Mouse (Mus musculus) ES-E14 (cell line): ENCODE measurements around the gene Tmprss6. TPM values are rescaled to one million over a fixed set of nuclear protein-coding genes. Genes with fewer than 3 reads are reported as not detected.

Experiments used
- DNase-seq: peaks from one replicate; pipeline ENCODE4 v3.0.0-alpha.2; 2013; ENCODE audit warnings: low read depth, low spot score
- H3K27ac ChIP-seq: 2 replicates; pipeline ENCODE4 v1.5.1; 2012; ENCODE audit warnings: low read depth, mild to moderate bottlenecking, low read length, moderate library complexity, mixed read lengths; ENCODE audit not compliant: poor library complexity, insufficient read depth, severe bottlenecking
- H3K36me3 ChIP-seq: 2 replicates; pipeline ENCODE4 v1.6.1; 2012; ENCODE audit warnings: mild to moderate bottlenecking, low read length, moderate library complexity, mixed read lengths; ENCODE audit not compliant: control insufficient read depth, poor library complexity, insufficient read depth, severe bottlenecking
- H3K4me1 ChIP-seq, 2 experiments: fragments of 150-350 bp in 1 of 2; sonication (generic) in 1 of 2; 2 replicates each; pipeline ENCODE4 v1.6.1; 2012; ENCODE audit warnings: low read length in 2 of 2, mild to moderate bottlenecking in 1 of 2, mixed read lengths in 1 of 2; ENCODE audit not compliant: control insufficient read depth in 2 of 2, insufficient read depth in 2 of 2, poor library complexity in 1 of 2
- H3K4me3 ChIP-seq, 2 experiments: fragments of 150-350 bp in 1 of 2; sonication (generic) in 1 of 2; 2 replicates each; pipeline ENCODE4 v1.5.1; 2012; ENCODE audit warnings: low read length in 2 of 2, low read depth in 1 of 2, mild to moderate bottlenecking in 1 of 2, mixed read lengths in 1 of 2; ENCODE audit not compliant: insufficient read depth in 1 of 2, poor library complexity in 1 of 2, severe bottlenecking in 1 of 2
- H3K9ac ChIP-seq: 2 replicates; pipeline ENCODE4 v1.6.1; 2012; ENCODE audit warnings: low read depth, mild to moderate bottlenecking, low read length, mixed read lengths; ENCODE audit not compliant: poor library complexity, insufficient read depth, severe bottlenecking
- H3K9me3 ChIP-seq: fragments of 150-350 bp; sonication (generic); 2 replicates; pipeline ENCODE4 v1.6.1; 2012; ENCODE audit warnings: low read depth, mild to moderate bottlenecking, low read length; ENCODE audit not compliant: control insufficient read depth, insufficient read depth
- CHD2 ChIP-seq: IDR thresholded peaks from 2 replicates; pipeline ENCODE4 v1.6.1; 2014; ENCODE audit warnings: mild to moderate bottlenecking, low read depth, low read length, inconsistent platforms
- HCFC1 ChIP-seq: IDR thresholded peaks from 2 replicates; pipeline ENCODE4 v1.6.1; 2012; ENCODE audit warnings: low read length, inconsistent platforms, borderline replicate concordance; ENCODE audit not compliant: insufficient read depth
- MAFK ChIP-seq: IDR thresholded peaks from 2 replicates; pipeline ENCODE4 v1.6.1; 2014; ENCODE audit warnings: mild to moderate bottlenecking, low read depth, low read length, inconsistent platforms; ENCODE audit not compliant: insufficient read depth
- ZC3H11A ChIP-seq: IDR thresholded peaks from 2 replicates; pipeline ENCODE4 v1.6.1; 2012; ENCODE audit warnings: low read depth, mild to moderate bottlenecking, inconsistent platforms, low read length, borderline replicate concordance
- ZNF384 ChIP-seq: IDR thresholded peaks from 2 replicates; pipeline ENCODE4 v1.6.1; 2012; ENCODE audit warnings: low read depth, low read length, inconsistent platforms
- in situ Hi-C, 2 experiments: fragments of 600-800 bp; cut with MboI; formaldehyde crosslinking; loops; one replicate each; pipeline ENCODE4 v1.15.1; 2025; ENCODE audit warnings: low sequenced_read_pairs in 2 of 2, inconsistent platforms in 1 of 2; ENCODE audit not compliant: unreplicated experiment in 2 of 2
- total RNA-seq: library from RNA; depleted of rRNA; stranded (reverse); fragments of 300-350 nt; gene quantifications from 2 replicates; pipeline ENCODE4 v1.2.3, GENCODE M21; 2012

The Tmprss6 gene
- total RNA-seq, 1 experiment, result 0.49 TPM

GRCm38 (mm10) chr15:78447746-78448535 lies 20.5 kb downstream of the Tmprss6 start:
- Histone ChIP-seq H3K4me3 (peak overlapping the region in 1 of 2 experiments; percentile 43; a peak in 2 of 4 replicates), H3K9me3 (no peaks in the 10 kb centered on the region), H3K27ac (no peak overlapping the region), H3K4me1 (peaks cover 3 to 21% of the 10 kb centered on the region in 2 experiments; a peak in 2 of 4 replicates), H3K36me3 (no peaks in the 10 kb centered on the region), H3K9ac (peak overlapping the region; percentile 41; the same call in 1 of the 2 replicates)
- peak; percentile 83 for DNase-seq
- in situ Hi-C loops, result no loop called here
- TF ChIP-seq HCFC1 (no peak), ZC3H11A (peak; percentile 6; the same call in 1 of the 2 replicates)

DNA sequence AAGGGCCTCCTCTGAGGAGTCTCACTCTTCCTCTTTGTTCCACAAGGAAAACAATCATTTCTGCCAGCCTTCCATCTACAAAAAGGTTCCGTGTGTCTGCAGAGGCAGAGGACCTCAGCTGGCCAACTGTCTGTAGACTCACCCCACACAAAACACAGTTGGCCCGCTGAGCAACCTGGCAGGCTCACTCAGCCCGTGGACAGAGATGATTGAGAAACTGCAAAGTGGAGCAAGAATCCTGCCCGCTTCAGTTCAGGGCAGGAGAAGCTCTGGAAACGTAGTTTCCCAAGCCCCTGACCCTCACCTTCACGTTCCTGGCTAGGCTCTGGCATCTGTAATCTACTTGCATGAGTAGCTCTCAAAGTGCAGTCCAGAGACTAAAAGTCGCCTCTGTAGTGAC lies 21.3 kb downstream of the Tmprss6 start:
- Histone ChIP-seq H3K4me3 (no peak overlapping the region), H3K9ac (no peak overlapping the region), H3K27ac (no peak overlapping the region), H3K9me3 (no peaks in the 10 kb centered on the region), H3K4me1 (peaks cover 3 to 17% of the 10 kb centered on the region in 2 experiments; a peak in 2 of 4 replicates), H3K36me3 (no peaks in the 10 kb centered on the region)
- in situ Hi-C loops, result no loop called here
- DNase-seq, result no peak
- TF ChIP-seq CHD2 (no peak), ZNF384 (no peak), HCFC1 (no peak), ZC3H11A (no peak), MAFK (no peak)

GRCm38 (mm10) chr15:78443857-78444256 lies 24.6 kb downstream of the Tmprss6 start:
- H3K4me1 ChIP-seq, result peaks cover 3 to 4% of the 10 kb centered on the region in 2 experiments; a peak in 2 of 4 replicates

GRCm38 (mm10) chr15:78442231-78442630 lies 26.2 kb downstream of the Tmprss6 start:
- TF ChIP-seq ZNF384 (no peak), ZC3H11A (no peak), HCFC1 (no peak), CHD2 (no peak), MAFK (no peak)
- in situ Hi-C loops, result no loop called here
- Histone ChIP-seq H3K9ac (no peak overlapping the region), H3K4me3 (no peak overlapping the region), H3K27ac (no peak overlapping the region), H3K4me1 (peaks cover 0 to 9% of the 10 kb centered on the region in 2 experiments; a peak in 2 of 4 replicates), H3K9me3 (no peaks in the 10 kb centered on the region), H3K36me3 (no peaks in the 10 kb centered on the region)
- DNase-seq, result no peak

More at GRCm38 (mm10) chr15:78443857-78444256, 24.6 kb downstream of the Tmprss6 start:
- in situ Hi-C loops, result no loop called here
- TF ChIP-seq ZNF384 (no peak), ZC3H11A (no peak), CHD2 (no peak), MAFK (no peak), HCFC1 (no peak)
- Histone ChIP-seq H3K4me3 (no peak overlapping the region), H3K27ac (no peak overlapping the region), H3K9me3 (no peaks in the 10 kb centered on the region), H3K9ac (no peak overlapping the region), H3K36me3 (no peaks in the 10 kb centered on the region)
- DNase-seq, result no peak

DNA sequence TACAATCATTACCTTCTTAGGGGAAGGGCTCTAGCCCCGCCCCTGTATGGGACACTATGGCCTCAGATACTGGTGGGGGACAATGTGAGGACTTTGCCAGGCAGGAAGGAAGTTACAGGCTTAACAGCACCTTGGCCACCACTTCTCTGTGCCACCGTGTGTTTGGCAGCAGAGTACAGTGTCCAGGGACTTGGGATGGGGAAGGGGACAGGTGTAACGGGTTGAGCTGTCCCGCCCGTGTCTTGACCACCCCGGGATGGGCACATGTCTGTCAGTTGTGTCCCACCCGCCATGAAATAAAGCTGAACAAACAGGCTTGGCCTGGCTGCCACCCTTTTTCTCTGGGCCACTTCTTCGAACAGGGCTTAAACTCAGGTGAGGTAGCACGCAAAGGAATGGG lies 29.5 kb downstream of the Tmprss6 start:
- in situ Hi-C loops, result no loop called here
- TF ChIP-seq ZC3H11A (no peak), CHD2 (no peak), HCFC1 (no peak), ZNF384 (no peak), MAFK (no peak)
- H3K9ac ChIP-seq, result no peak overlapping the region
- H3K36me3 ChIP-seq, result peaks cover 8% of the 10 kb centered on the region; the same call in 1 of the 2 replicates
- no peak overlapping the region for H3K27ac ChIP-seq
- no peaks in the 10 kb centered on the region for H3K9me3 ChIP-seq
- no peak overlapping the region; a peak in 1 of 4 replicates for H3K4me3 ChIP-seq
- DNase-seq, result no peak
- H3K4me1 ChIP-seq, result peaks cover 0 to 18% of the 10 kb centered on the region in 2 experiments; a peak in 2 of 4 replicates
